Mouse (Mus musculus) neutrophil, adult 59 days (primary cell): ENCODE results near the gene 1700067P10Rik. TPM values are rescaled to one million over a fixed set of nuclear protein-coding genes. Genes with fewer than 3 reads are reported as not detected.

ENCODE experiments used
- total RNA-seq, 2 experiments: library from RNA; stranded (reverse); gene quantifications; 1 replicate in 1 of 2; 2 replicates in 1 of 2; pipeline ENCODE4 v1.2.4; 2023

Gene 1700067P10Rik
- not detected for total RNA-seq

GRCm38 (mm10) chr17:48089019-48089418, at the start of gene 1700067P10Rik:
Gene 1700067P10Rik (plus strand): TSS chr17:48089319.

Other genes starting within 250 kb of the 1700067P10Rik start
- 10 to 100 TPM in 1 of 2 experiments, 1 to 10 TPM in 1; 9.3 to 10.6 TPM for gene Foxp4, start 164.7 kb upstream of the 1700067P10Rik start, total RNA-seq
- gene 1700122O11Rik, start 51.0 kb upstream of the 1700067P10Rik start, total RNA-seq: not detected
- 10 to 100 TPM; 59.3 to 70.6 TPM for gene 9830107B12Rik, start 56.9 kb downstream of the 1700067P10Rik start, total RNA-seq
- gene A530064D06Rik, start 78.0 kb downstream of the 1700067P10Rik start, total RNA-seq: 10 to 100 TPM; 66.6 to 87.6 TPM
- 100 to 1,000 TPM; 535 to 664 TPM for gene Trem1, start 143.4 kb downstream of the 1700067P10Rik start, total RNA-seq
- 100 to 1,000 TPM; 332 to 340 TPM for gene Trem3, start 158.5 kb downstream of the 1700067P10Rik start, total RNA-seq
- 10 to 100 TPM; 24.1 to 25.1 TPM for gene Treml4, start 175.0 kb downstream of the 1700067P10Rik start, total RNA-seq
- gene Treml2, start 210.2 kb downstream of the 1700067P10Rik start, total RNA-seq: 100 to 1,000 TPM; 109 to 115 TPM
- 100 to 1,000 TPM; 144 to 152 TPM for gene B430306N03Rik, start 226.8 kb downstream of the 1700067P10Rik start, total RNA-seq